Comparison of ENCODE assay signal across 8 mouse cellular contexts in the genomic region with DNA sequence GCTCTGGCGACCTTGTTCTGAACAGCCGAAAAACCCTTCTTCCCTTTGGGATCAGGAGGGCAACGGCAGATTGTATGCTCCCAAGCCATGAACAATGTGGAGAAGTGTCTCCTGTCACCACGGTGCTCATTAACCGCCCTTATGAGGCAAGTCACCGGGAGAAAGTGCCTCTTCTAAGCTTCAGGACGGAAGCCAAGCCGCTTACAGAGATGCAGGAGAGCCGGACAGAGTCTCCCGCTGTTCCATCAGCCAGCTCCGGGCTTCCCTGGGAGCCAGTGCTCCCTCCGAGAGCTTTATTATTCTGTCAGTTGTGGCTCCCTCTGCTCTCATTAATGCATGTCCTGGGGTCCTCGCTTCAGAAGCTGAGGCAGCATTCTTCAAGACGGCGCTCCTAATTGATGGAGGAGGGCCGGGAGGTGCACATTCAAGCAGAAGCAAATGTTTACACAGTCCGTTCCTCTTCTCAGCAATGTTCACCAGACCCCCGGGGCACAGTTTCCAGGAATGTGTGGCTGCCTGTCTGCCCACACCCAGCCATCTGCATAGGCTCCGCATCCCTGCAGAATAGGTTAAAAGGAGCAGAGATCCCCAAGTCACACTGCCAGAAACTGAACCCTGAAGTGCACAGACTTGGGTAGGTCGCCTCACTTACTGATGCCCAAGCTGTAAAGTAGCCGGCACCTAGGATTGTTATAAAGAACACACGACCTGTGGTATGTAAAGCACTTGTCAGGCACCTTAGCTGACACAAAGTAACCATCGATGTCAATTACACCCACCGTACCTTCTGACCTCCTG.
DNase-seq lines count a peak whose midpoint lies in the region; ATAC-seq and TF ChIP-seq lines count a peak whose summit lies in the region.

No protein-coding gene starts in this region.

- no peak for ATAC-seq in kidney, postnatal 0 days (replicated peaks; ENCODE audit: low FRiP score, low read depth)
- ATAC-seq in hindbrain, postnatal 0 days: peak; percentile 54
- peak; percentile 55 for ATAC-seq in neural tube, embryonic 11.5 days (ENCODE audit: insufficient read depth, low FRiP score, low TSS enrichment)

- no peak overlapping the region for H3K4me3 ChIP-seq in kidney, postnatal 0 days (replicated peaks; ENCODE audit: low read depth, low read length)
- H3K4me3 ChIP-seq in hindbrain, postnatal 0 days (ENCODE audit: low read length): peak overlapping the region; percentile 20
- peak overlapping the region; percentile 20; the same call in 1 of the 2 replicates for H3K4me3 ChIP-seq in neural tube, embryonic 11.5 days (ENCODE audit: low read depth, low read length)

- no peak overlapping the region for H3K9ac ChIP-seq in kidney, postnatal 0 days (ENCODE audit: low read depth, low read length)
- 0 out of 2 replicates have a peak overlapping the region, but pooled peaks have one; percentile 17 for H3K9ac ChIP-seq in hindbrain, postnatal 0 days (replicated peaks; ENCODE audit: low read length)
- H3K9ac ChIP-seq in neural tube, embryonic 11.5 days (ENCODE audit: low read length): peak overlapping the region; percentile 2

- H3K4me1 ChIP-seq in kidney, postnatal 0 days (replicated peaks; ENCODE audit: insufficient read depth, low read length): no peaks in the 10 kb centered on the region; the same call in 1 of the 2 replicates
- peaks cover 8% of the 10 kb centered on the region for H3K4me1 ChIP-seq in hindbrain, postnatal 0 days (ENCODE audit: insufficient read depth, low read length)
- H3K4me1 ChIP-seq in neural tube, embryonic 11.5 days (ENCODE audit: control insufficient read depth, insufficient read depth, low read length): peaks cover 10% of the 10 kb centered on the region; the same call in 1 of the 2 replicates

- H3K27me3 ChIP-seq in kidney, postnatal 0 days (ENCODE audit: insufficient read depth, low read length): no peaks in the 10 kb centered on the region
- no peaks in the 10 kb centered on the region for H3K27me3 ChIP-seq in hindbrain, postnatal 0 days (ENCODE audit: insufficient read depth, low read length)
- H3K27me3 ChIP-seq in neural tube, embryonic 11.5 days (ENCODE audit: control insufficient read depth, insufficient read depth, low read length): no peaks in the 10 kb centered on the region

- H3K36me3 ChIP-seq in kidney, postnatal 0 days (ENCODE audit: insufficient read depth, low read length): no peaks in the 10 kb centered on the region
- no peaks in the 10 kb centered on the region for H3K36me3 ChIP-seq in hindbrain, postnatal 0 days (ENCODE audit: insufficient read depth, low read length)
- no peaks in the 10 kb centered on the region for H3K36me3 ChIP-seq in neural tube, embryonic 11.5 days (ENCODE audit: control insufficient read depth, insufficient read depth, low read length)

- WGBS in kidney, postnatal 0 days: 2% methylated on average over 24 of the region's 24 CpGs
- 3% methylated on average over 24 of the region's 24 CpGs for WGBS in hindbrain, postnatal 0 days
- whole genome bisulfite sequencing in neural tube, embryonic 11.5 days: 1% methylated on average over 24 of the region's 24 CpGs

- peak overlapping the region; percentile 42 for H3K4me2 ChIP-seq in kidney, postnatal 0 days (ENCODE audit: low read length)
- H3K4me2 ChIP-seq in hindbrain, postnatal 0 days (ENCODE audit: low read depth, low read length): peak overlapping the region; percentile 54
- H3K4me2 ChIP-seq in neural tube, embryonic 11.5 days (ENCODE audit: low read depth): peak overlapping the region; percentile 52

- no peak for TF ChIP-seq CTCF in kidney, postnatal 0 days (IDR thresholded peaks at IDR 0.05; ENCODE audit: low read depth)
- TF ChIP-seq CTCF in hindbrain, postnatal 0 days (IDR thresholded peaks at IDR 0.05; ENCODE audit: low read depth): no peak

- no peaks in the 10 kb centered on the region for H3K9me3 ChIP-seq in kidney, postnatal 0 days (replicated peaks; ENCODE audit: low read length)
- H3K9me3 ChIP-seq in hindbrain, postnatal 0 days (ENCODE audit: low read length): no peaks in the 10 kb centered on the region
- H3K9me3 ChIP-seq in neural tube, embryonic 11.5 days (ENCODE audit: control insufficient read depth, low read length): no peaks in the 10 kb centered on the region

- peak; percentile 56 for DNase-seq in kidney, postnatal 0 days (ENCODE audit: low spot score)
- DNase-seq in kidney, postnatal 10 days: no peak
- DNase-seq in embryo, embryonic 11.5 days (ENCODE audit: low read depth, low spot score): peak; percentile 37
- peak; percentile 55 for DNase-seq in hindbrain, postnatal 0 days (ENCODE audit: low spot score)
- peak; percentile 64 for DNase-seq in neural tube, embryonic 11.5 days (ENCODE audit: low spot score)
- DNase-seq in frontal cortex, postnatal 25 days (ENCODE audit: low spot score in 2 of 2): no peak
- no peak for DNase-seq in spleen, postnatal 10 days (ENCODE audit: low spot score in 2 of 2)
- no peak for DNase-seq in gastrocnemius, adult 18-20 months (ENCODE audit: low spot score)

- H3K27ac ChIP-seq in kidney, postnatal 0 days: no peak overlapping the region
- no peak overlapping the region for H3K27ac ChIP-seq in hindbrain, postnatal 0 days
- H3K27ac ChIP-seq in neural tube, embryonic 11.5 days (ENCODE audit: low read depth, low read length): 0 out of 2 replicates have a peak overlapping the region, but pooled peaks have one; percentile 44

Comparison
In these comparisons a context has a peak if more than half of its experiments do, and no peak if none do; other contexts are left out.
1. DNase-seq: peak in kidney, postnatal 0 days (single experiment), embryo, embryonic 11.5 days (single experiment), hindbrain, postnatal 0 days (single experiment) and neural tube, embryonic 11.5 days (single experiment); none in kidney, postnatal 10 days (single experiment), frontal cortex, postnatal 25 days (0 of 2), spleen, postnatal 10 days (0 of 2) and gastrocnemius, adult 18-20 months (single experiment).
2. Peak in every context shown above with its lines, with median percentiles within 50 percentile points of each other: H3K4me2 ChIP-seq.